Comparison of ENCODE assay signal across 23 mouse cellular contexts in the genomic region with DNA sequence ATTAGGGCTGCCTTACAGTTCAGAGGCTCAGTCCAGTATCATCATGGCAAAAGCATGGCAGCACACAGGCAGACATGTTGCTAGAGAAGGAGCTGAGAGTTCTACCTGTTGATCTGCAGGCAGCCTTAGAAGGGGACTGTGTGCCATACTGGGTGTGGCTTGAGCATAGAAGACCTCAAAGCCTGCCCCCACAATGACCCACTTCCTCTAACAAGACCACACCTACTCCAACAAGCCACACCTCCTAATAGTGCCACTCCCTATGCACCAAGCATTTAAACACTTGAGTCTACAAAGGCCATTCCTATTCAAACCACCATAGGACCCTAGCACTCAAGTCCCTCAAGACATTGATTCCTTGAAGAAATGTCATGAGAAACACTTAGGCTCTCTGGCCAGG. TPM values are rescaled to one million over a fixed set of nuclear protein-coding genes. Genes with fewer than 3 reads are reported as not detected.
A peak's percentile ranks its signal among the peaks of the same experiment; 100 is the strongest.
DNase-seq lines count a peak whose midpoint lies in the region; ATAC-seq and TF ChIP-seq lines count a peak whose summit lies in the region.
"Had no signal": no experiment of that assay in that cellular context is flagged by ENCODE, and none has a peak within 500 bp of the region (broad histone marks: within the 10 kb centered on the region; RNA-seq: fewer than 3 reads in every experiment).

No protein-coding gene starts in this region.

- no peak overlapping the region for H3K27ac ChIP-seq in forebrain, postnatal 0 days (ENCODE audit: low read depth, low read length)
- H3K27ac ChIP-seq: embryonic facial prominence, embryonic 10.5 days; embryonic facial prominence, embryonic 12.5 days; forebrain, embryonic 13.5 days; forebrain, embryonic 15.5 days had no signal

- H3K4me2 ChIP-seq in forebrain, postnatal 0 days (ENCODE audit: low read depth): no peak overlapping the region
- H3K4me2 ChIP-seq: embryonic facial prominence, embryonic 12.5 days; forebrain, embryonic 13.5 days; forebrain, embryonic 15.5 days had no signal

- H3K4me3 ChIP-seq in forebrain, postnatal 0 days (ENCODE audit: low read depth, low read length): no peak overlapping the region
- H3K4me3 ChIP-seq: embryonic facial prominence, embryonic 10.5 days; embryonic facial prominence, embryonic 12.5 days; forebrain, embryonic 13.5 days; forebrain, embryonic 15.5 days had no signal

- H3K27me3 ChIP-seq in splenic B cell, adult 2 months (ENCODE audit: control insufficient read depth, insufficient read depth, low read length, poor library complexity, severe bottlenecking): no peaks in the 10 kb centered on the region
- no peaks in the 10 kb centered on the region for H3K27me3 ChIP-seq in forebrain, postnatal 0 days (ENCODE audit: insufficient read depth, low read length)
- H3K27me3 ChIP-seq: embryonic facial prominence, embryonic 12.5 days; forebrain, embryonic 13.5 days; forebrain, embryonic 15.5 days had no signal

- TF ChIP-seq CTCF in forebrain, postnatal 0 days (IDR thresholded peaks at IDR 0.05; ENCODE audit: low read depth): no peak

- peak; percentile 57 for DNase-seq in heart, adult 11 months
- DNase-seq in heart, postnatal 14 days: no peak
- DNase-seq in ES-CJ7 (ENCODE audit: low read depth, low spot score): peak; percentile 38
- DNase-seq in R1 (ENCODE audit: low read depth, low spot score): peak; percentile 47
- DNase-seq in splenic B cell, adult 2 months (ENCODE audit: low read depth, low spot score): peak; percentile 8
- no peak for DNase-seq in thymus, postnatal 36 days
- no peak for DNase-seq in forebrain, postnatal 0 days
- no peak for DNase-seq in layer of hippocampus, adult 9-10 months (ENCODE audit: low spot score)
- DNase-seq: adrenal gland, adult 8-10 months; adrenal gland, postnatal 14 days; adrenal gland, postnatal 36 days; cerebellum, adult 11-12 months; cerebellum, adult 2 months; cerebellum, adult 9-10 months; cerebellum, postnatal 10 days; cerebellum, postnatal 25 days had no signal

- no peaks in the 10 kb centered on the region for H3K4me1 ChIP-seq in forebrain, postnatal 0 days (ENCODE audit: insufficient read depth)
- H3K4me1 ChIP-seq: embryonic facial prominence, embryonic 10.5 days; embryonic facial prominence, embryonic 12.5 days; forebrain, embryonic 13.5 days; forebrain, embryonic 15.5 days had no signal

- no peaks in the 10 kb centered on the region for H3K36me3 ChIP-seq in splenic B cell, adult 2 months (ENCODE audit: control insufficient read depth, insufficient read depth, low read length, poor library complexity, severe bottlenecking)
- H3K36me3 ChIP-seq in forebrain, postnatal 0 days (ENCODE audit: insufficient read depth): no peaks in the 10 kb centered on the region
- H3K36me3 ChIP-seq: embryonic facial prominence, embryonic 10.5 days; embryonic facial prominence, embryonic 12.5 days; forebrain, embryonic 15.5 days had no signal

- intact Hi-C loops in heart, postnatal 14 days (cut with DNase I): no loop called here

- H3K9me3 ChIP-seq in forebrain, postnatal 0 days (ENCODE audit: low read length): no peaks in the 10 kb centered on the region
- H3K9me3 ChIP-seq: embryonic facial prominence, embryonic 10.5 days; embryonic facial prominence, embryonic 12.5 days; forebrain, embryonic 13.5 days; forebrain, embryonic 15.5 days had no signal

- ATAC-seq in forebrain, postnatal 0 days: no peak
- ATAC-seq: activated CD4-positive, CD25-positive, alpha-beta regulatory T cell, adult 4 months; CD4-positive, CD25-positive, alpha-beta regulatory T cell, adult 4 months; forebrain, embryonic 13.5 days; forebrain, embryonic 15.5 days; Patski had no signal

- H3K9ac ChIP-seq in forebrain, postnatal 0 days: no peak overlapping the region
- H3K9ac ChIP-seq: embryonic facial prominence, embryonic 12.5 days; forebrain, embryonic 13.5 days; forebrain, embryonic 15.5 days had no signal

RNA-seq across cellular contexts. Expression of a gene that starts 55.4 kb away (rescaled TPM):
- 10 to 100 TPM; 31.0 to 31.4 TPM for total RNA-seq in heart, postnatal 14 days (2021)
- 24.4 and 34.2 TPM in 2 replicates for total RNA-seq in forebrain, postnatal 0 days (2014; rRNA removed)
- 16.1 and 20.8 TPM in 2 replicates for polyA plus RNA-seq in forebrain, postnatal 0 days (2015; fragmentation: Nextera tagmentation; extraction: Ambion mirVana)

Comparison
In these comparisons a context has a peak if more than half of its experiments do, and no peak if none do; other contexts are left out.
1. DNase-seq: peak in heart, adult 11 months (single experiment), ES-CJ7 (single experiment), R1 (single experiment) and splenic B cell, adult 2 months (single experiment); none in heart, postnatal 14 days (0 of 2), thymus, postnatal 36 days (0 of 2), forebrain, postnatal 0 days (single experiment) and layer of hippocampus, adult 9-10 months (single experiment).